ENCODE assay signal across 8 mouse cellular contexts in the genomic region with DNA sequence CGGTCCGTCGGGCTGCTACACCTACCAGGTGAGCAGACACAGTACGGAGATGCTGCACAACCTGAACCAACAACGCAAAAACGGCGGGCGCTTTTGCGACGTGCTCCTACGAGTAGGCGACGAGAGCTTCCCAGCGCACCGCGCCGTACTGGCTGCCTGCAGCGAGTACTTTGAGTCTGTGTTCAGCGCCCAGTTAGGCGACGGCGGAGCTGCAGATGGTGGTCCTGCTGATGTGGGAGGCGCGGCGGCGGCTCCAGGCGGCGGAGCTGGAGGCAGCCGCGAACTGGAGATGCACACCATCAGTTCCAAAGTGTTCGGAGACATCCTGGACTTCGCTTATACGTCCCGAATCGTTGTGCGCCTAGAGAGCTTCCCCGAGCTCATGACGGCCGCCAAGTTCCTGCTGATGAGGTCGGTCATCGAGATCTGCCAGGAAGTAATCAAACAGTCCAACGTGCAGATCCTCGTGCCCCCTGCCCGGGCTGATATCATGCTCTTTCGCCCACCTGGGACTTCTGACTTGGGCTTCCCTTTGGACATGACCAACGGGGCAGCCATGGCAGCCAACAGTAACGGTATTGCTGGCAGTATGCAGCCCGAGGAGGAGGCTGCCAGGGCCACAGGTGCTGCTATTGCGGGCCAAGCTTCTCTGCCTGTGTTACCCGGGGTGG. TPM values are rescaled to one million over a fixed set of nuclear protein-coding genes. Genes with fewer than 3 reads are reported as not detected.
DNase-seq lines count a peak whose midpoint lies in the region; ATAC-seq lines count a peak whose summit lies in the region.

No protein-coding gene starts in this region.

- peak overlapping the region; percentile 92 for H3K4me3 ChIP-seq in erythroblast, embryonic 14.5 days (replicated peaks)
- H3K4me3 ChIP-seq in lung, embryonic 16.5 days (ENCODE audit: low read length): peak overlapping the region; percentile 68

- peak overlapping the region; percentile 93 for H3K4me2 ChIP-seq in lung, embryonic 16.5 days (ENCODE audit: low read depth, low read length)

- H3K4me1 ChIP-seq in erythroblast, embryonic 14.5 days (ENCODE audit: control insufficient read depth): peaks cover 68% of the 10 kb centered on the region
- peaks cover 37% of the 10 kb centered on the region for H3K4me1 ChIP-seq in lung, embryonic 16.5 days (replicated peaks; ENCODE audit: control insufficient read depth, insufficient read depth, low read length)

- H3K27me3 ChIP-seq in erythroblast, embryonic 14.5 days (ENCODE audit: control insufficient read depth): peaks cover 20% of the 10 kb centered on the region
- no peaks in the 10 kb centered on the region for H3K27me3 ChIP-seq in lung, embryonic 16.5 days (ENCODE audit: control insufficient read depth, insufficient read depth, low read depth, low read length)

- no peaks in the 10 kb centered on the region for H3K9me3 ChIP-seq in erythroblast, embryonic 14.5 days (ENCODE audit: control insufficient read depth, low read length)
- H3K9me3 ChIP-seq in lung, embryonic 16.5 days (ENCODE audit: control insufficient read depth, low read length): no peaks in the 10 kb centered on the region

- peaks cover 33% of the 10 kb centered on the region for H3K36me3 ChIP-seq in erythroblast, embryonic 14.5 days (ENCODE audit: control insufficient read depth)
- H3K36me3 ChIP-seq in lung, embryonic 16.5 days (ENCODE audit: control insufficient read depth, insufficient read depth, low read length): peaks cover 12% of the 10 kb centered on the region; the same call in 1 of the 2 replicates

- peak overlapping the region; percentile 99 for H3K9ac ChIP-seq in lung, embryonic 16.5 days (ENCODE audit: low read length)

- peak; percentile 34 to 46 for DNase-seq in CD8-positive naive resting alpha-beta T cell, adult 2 months (ENCODE audit: low read depth in 2 of 2, low spot score in 2 of 2)
- DNase-seq in adrenal gland, postnatal 25 days: peak; percentile 57
- DNase-seq in heart, postnatal 36 days: peak; percentile 47 to 67
- peak; percentile 77 for DNase-seq in layer of hippocampus, adult 9-11 months
- peak; percentile 51 for DNase-seq in retina, embryonic 14.5 days (ENCODE audit: low spot score)
- DNase-seq in thymus, postnatal 36 days: peak; percentile 73 to 78

- peak overlapping the region; percentile 100 for H3K27ac ChIP-seq in lung, embryonic 16.5 days (ENCODE audit: low read length)

- no peak for ATAC-seq in lung, embryonic 16.5 days (ENCODE audit: low read depth)

- under 1% methylated on average over 50 of the region's 50 CpGs for WGBS in lung, embryonic 16.5 days

- intact Hi-C loops in heart, postnatal 36 days (cut with DNase I): loop anchor here (1.0 to 2.0 kb wide), 2 partner anchors 24 to 38 kb away; partner anchors contain the start of gene Drg1

RNA-seq across cellular contexts. Expression of gene Patz1, which starts 2.1 kb away (rescaled TPM):
- 33.2 and 51.0 TPM in 2 replicates for total RNA-seq in adrenal gland, postnatal 25 days (2021)
- 1.8 and 2.0 TPM in 2 replicates for polyA plus RNA-seq in erythroblast, embryonic 14.5 days (2012)
- 10 to 100 TPM; 24.9 to 31.0 TPM for total RNA-seq in heart, postnatal 36 days (2021)
- 41.2 and 41.4 TPM in 2 replicates for polyA plus RNA-seq in lung, embryonic 16.5 days (2015; fragmentation: Nextera tagmentation; extraction: Ambion mirVana)

RNA-seq across cellular contexts. Expression of gene Drg1, which starts 24.6 kb away (rescaled TPM):
- 90.8 and 117 TPM in 2 replicates for total RNA-seq in adrenal gland, postnatal 25 days (2021)
- 3.4 and 5.6 TPM in 2 replicates for polyA plus RNA-seq in erythroblast, embryonic 14.5 days (2012)
- total RNA-seq in heart, postnatal 36 days (2021): 10 to 100 TPM; 61.8 to 63.3 TPM
- polyA plus RNA-seq in lung, embryonic 16.5 days (2015; fragmentation: Nextera tagmentation; extraction: Ambion mirVana): 232 TPM in 2 replicates

RNA-seq across cellular contexts. Expression of gene Pik3ip1, which starts 39.4 kb away (rescaled TPM):
- 13.1 and 18.5 TPM in 2 replicates for total RNA-seq in adrenal gland, postnatal 25 days (2021)
- 0.07 TPM in 1 of 2 replicates, not detected in the other for polyA plus RNA-seq in erythroblast, embryonic 14.5 days (2012)
- 10 to 100 TPM; 49.4 to 66.2 TPM for total RNA-seq in heart, postnatal 36 days (2021)
- polyA plus RNA-seq in lung, embryonic 16.5 days (2015; fragmentation: Nextera tagmentation; extraction: Ambion mirVana): 11.8 and 12.0 TPM in 2 replicates
